Mouse (Mus musculus): ENCODE data around the gene Rere. TPM values are rescaled to one million over a fixed set of nuclear protein-coding genes. Genes with fewer than 3 reads are reported as not detected.

Gene Rere
- polyA plus RNA-seq, 1 experiment from 2014 or later = 8.3 TPM

DNA sequence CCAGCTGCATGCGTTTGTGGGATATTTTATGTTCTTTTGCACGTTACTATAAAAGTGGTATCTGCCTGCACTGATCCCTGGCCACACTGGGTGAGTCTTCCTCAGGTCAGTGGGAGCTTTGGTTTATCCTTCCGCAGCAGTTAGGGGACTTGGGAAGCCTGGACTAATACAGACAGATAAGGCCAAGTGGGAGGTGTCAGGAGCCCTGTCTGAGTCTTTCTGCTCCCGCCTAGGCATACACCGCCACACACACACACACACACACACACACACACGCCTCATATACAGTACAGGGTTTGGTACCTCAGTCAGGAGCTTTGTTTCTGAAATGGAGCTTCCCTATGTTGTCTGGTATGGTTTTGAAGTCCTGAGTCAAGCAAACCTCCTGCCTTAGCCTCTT, 310.6 kb downstream of the Rere start:
- 48% methylated on average over 6 of the region's 6 CpGs for WGBS
- Histone ChIP-seq H3K4me2 (replicated peaks; ENCODE audit: low read depth) (no peak overlapping the region), H3K9ac (ENCODE audit: low read length) (no peak overlapping the region), H3K4me3 (ENCODE audit: low read depth, low read length) (no peak overlapping the region), H3K4me1 (replicated peaks; ENCODE audit: control insufficient read depth, insufficient read depth) (0 out of 2 replicates have a peak, but pooled peaks cover 3% of the 10 kb centered on the region), H3K36me3 (ENCODE audit: control insufficient read depth, insufficient read depth, low read length) (no peaks in the 10 kb centered on the region), H3K27ac (replicated peaks) (peak overlapping the region; percentile 24; the same call in 1 of the 2 replicates), H3K9me3 (ENCODE audit: control insufficient read depth, low read length) (no peaks in the 10 kb centered on the region), H3K27me3 (ENCODE audit: control insufficient read depth, insufficient read depth, low read length) (no peaks in the 10 kb centered on the region)
- TF ChIP-seq EP300 (optimal IDR thresholded peaks at IDR 0.05) (no peak), CTCF (IDR thresholded peaks at IDR 0.05; ENCODE audit: low read depth) (no peak)
- DNase-seq (ENCODE audit: low spot score) = no peak
- ATAC-seq (ENCODE audit: low FRiP score, low TSS enrichment) = no peak

DNA sequence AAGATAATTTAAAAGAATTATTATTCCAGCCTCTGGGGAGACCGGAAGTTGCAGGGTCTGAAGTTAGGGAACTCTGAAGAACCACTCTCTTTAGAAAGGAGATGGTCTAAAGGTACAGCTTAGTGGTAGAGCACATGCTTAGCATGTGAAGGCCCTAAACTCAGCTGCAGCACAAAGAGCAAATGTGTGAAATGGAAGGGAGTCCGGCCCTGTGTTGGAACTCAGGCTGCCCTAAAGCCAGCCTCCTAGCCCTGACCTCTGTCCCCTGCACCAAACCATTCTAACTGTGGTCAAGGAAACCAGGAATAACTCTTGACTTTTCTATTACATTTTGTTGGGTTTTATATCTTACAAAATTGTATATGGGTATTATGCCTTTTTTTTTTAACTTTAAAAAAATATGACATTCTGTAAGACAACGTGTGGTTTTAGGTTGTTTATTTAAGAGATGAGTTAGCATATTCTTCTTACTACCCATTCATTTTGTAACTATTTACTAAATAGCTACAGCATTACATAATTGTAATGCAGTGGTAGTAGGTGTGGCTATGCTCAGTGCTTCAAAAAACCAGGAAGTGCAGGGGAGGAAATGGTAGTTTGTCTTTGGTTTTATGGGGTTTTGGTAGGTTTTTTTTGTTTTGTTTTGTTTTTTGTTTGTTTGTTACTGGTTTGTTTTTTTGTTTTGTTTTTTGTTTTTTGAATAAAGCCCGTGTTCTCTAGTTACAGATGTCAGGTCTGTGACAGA, 312.2 kb downstream of the Rere start:
- Histone ChIP-seq H3K9me3 (ENCODE audit: control insufficient read depth, low read length) (no peaks in the 10 kb centered on the region), H3K4me3 (ENCODE audit: low read depth, low read length) (no peak overlapping the region), H3K9ac (ENCODE audit: low read length) (no peak overlapping the region), H3K27ac (replicated peaks) (no peak overlapping the region), H3K4me2 (replicated peaks; ENCODE audit: low read depth) (no peak overlapping the region), H3K36me3 (ENCODE audit: control insufficient read depth, insufficient read depth, low read length) (no peaks in the 10 kb centered on the region), H3K27me3 (ENCODE audit: control insufficient read depth, insufficient read depth, low read length) (no peaks in the 10 kb centered on the region), H3K4me1 (replicated peaks; ENCODE audit: control insufficient read depth, insufficient read depth) (0 out of 2 replicates have a peak, but pooled peaks cover 2% of the 10 kb centered on the region)
- 59% methylated on average over 4 of the region's 4 CpGs for WGBS
- ATAC-seq (ENCODE audit: low FRiP score, low TSS enrichment) (no peak), DNase-seq (ENCODE audit: low spot score) (no peak)
- TF ChIP-seq EP300 (optimal IDR thresholded peaks at IDR 0.05) (no peak), CTCF (IDR thresholded peaks at IDR 0.05; ENCODE audit: low read depth) (no peak)

DNA sequence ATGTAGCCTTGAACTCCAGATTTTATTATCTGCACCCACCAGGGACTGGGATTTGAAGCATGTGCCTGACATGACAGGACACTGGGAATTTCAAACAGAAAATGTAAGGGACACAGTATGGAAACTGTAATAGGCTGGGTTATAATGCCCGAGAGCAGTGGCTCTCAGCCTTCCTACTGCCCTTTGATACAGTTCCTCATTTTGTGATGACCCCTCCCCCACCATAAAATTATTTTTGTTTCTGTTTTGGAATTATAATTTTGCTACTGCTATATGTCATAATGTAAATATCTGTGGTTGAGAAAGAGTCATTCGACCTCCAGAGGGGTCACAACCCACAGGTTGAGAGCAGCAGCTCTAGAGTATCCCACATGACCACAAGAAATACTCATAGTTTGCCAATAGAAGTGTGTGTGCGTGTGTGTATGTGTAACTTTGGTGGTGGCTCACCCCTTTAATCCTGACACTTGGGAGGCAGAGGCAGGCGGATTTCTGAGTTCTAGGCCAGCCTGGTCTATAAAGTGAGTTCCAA, 312.9 kb downstream of the Rere start:
- Histone ChIP-seq H3K4me2 (replicated peaks; ENCODE audit: low read depth) (no peak overlapping the region), H3K27me3 (ENCODE audit: control insufficient read depth, insufficient read depth, low read length) (no peaks in the 10 kb centered on the region), H3K4me3 (ENCODE audit: low read depth, low read length) (no peak overlapping the region), H3K9ac (ENCODE audit: low read length) (no peak overlapping the region), H3K36me3 (ENCODE audit: control insufficient read depth, insufficient read depth, low read length) (no peaks in the 10 kb centered on the region), H3K27ac (replicated peaks) (no peak overlapping the region), H3K9me3 (ENCODE audit: control insufficient read depth, low read length) (no peaks in the 10 kb centered on the region), H3K4me1 (replicated peaks; ENCODE audit: control insufficient read depth, insufficient read depth) (0 out of 2 replicates have a peak, but pooled peaks cover 2% of the 10 kb centered on the region)
- DNase-seq (ENCODE audit: low spot score) (no peak), ATAC-seq (ENCODE audit: low FRiP score, low TSS enrichment) (no peak; the same call in 1 of the 2 replicates)
- TF ChIP-seq EP300 (optimal IDR thresholded peaks at IDR 0.05) = no peak
- TF ChIP-seq CTCF (IDR thresholded peaks at IDR 0.05; ENCODE audit: low read depth) = no peak
- WGBS = 89% methylated on average over 4 of the region's 4 CpGs

DNA sequence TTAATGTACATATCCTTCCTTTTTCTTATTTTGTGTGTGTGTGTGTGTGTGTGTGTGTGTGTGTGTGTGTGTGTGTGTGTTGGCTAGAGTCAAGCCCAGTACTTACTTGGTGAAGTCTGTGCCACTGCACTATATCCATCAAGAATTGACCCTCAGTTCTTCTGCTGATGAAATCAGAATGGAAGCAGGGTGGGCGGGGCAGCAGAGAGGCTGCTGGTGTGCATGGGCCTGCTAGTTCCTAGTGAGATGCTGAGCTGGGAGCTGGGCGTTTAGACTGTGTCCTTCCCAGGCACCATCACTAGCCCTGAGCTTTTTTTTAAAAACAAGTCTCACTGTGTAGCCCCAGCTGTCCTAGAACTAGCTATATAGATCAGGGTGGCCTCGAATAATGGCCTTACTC, 313.6 kb downstream of the Rere start:
- Histone ChIP-seq H3K4me1 (replicated peaks; ENCODE audit: control insufficient read depth, insufficient read depth) (0 out of 2 replicates have a peak, but pooled peaks cover 2% of the 10 kb centered on the region), H3K4me2 (replicated peaks; ENCODE audit: low read depth) (no peak overlapping the region), H3K36me3 (ENCODE audit: control insufficient read depth, insufficient read depth, low read length) (no peaks in the 10 kb centered on the region), H3K27ac (replicated peaks) (no peak overlapping the region), H3K27me3 (ENCODE audit: control insufficient read depth, insufficient read depth, low read length) (no peaks in the 10 kb centered on the region), H3K9me3 (ENCODE audit: control insufficient read depth, low read length) (no peaks in the 10 kb centered on the region), H3K9ac (ENCODE audit: low read length) (no peak overlapping the region), H3K4me3 (ENCODE audit: low read depth, low read length) (no peak overlapping the region)
- no peak for DNase-seq (ENCODE audit: low spot score)
- ATAC-seq (ENCODE audit: low FRiP score, low TSS enrichment) = no peak
- WGBS = 58% methylated on average over 3 of the region's 3 CpGs
- TF ChIP-seq EP300 (optimal IDR thresholded peaks at IDR 0.05) (no peak), CTCF (IDR thresholded peaks at IDR 0.05; ENCODE audit: low read depth) (no peak)

GRCm38 (mm10) chr4:150595991-150596390, 314.5 kb downstream of the Rere start:
- DNase-seq (ENCODE audit: low spot score) = no peak
- Histone ChIP-seq H3K9ac (ENCODE audit: low read length) (no peak overlapping the region), H3K9me3 (ENCODE audit: control insufficient read depth, low read length) (no peaks in the 10 kb centered on the region), H3K4me1 (replicated peaks; ENCODE audit: control insufficient read depth, insufficient read depth) (0 out of 2 replicates have a peak, but pooled peaks cover 2% of the 10 kb centered on the region), H3K27ac (replicated peaks) (no peak overlapping the region), H3K4me3 (ENCODE audit: low read depth, low read length) (no peak overlapping the region), H3K4me2 (replicated peaks; ENCODE audit: low read depth) (no peak overlapping the region), H3K36me3 (ENCODE audit: control insufficient read depth, insufficient read depth, low read length) (no peaks in the 10 kb centered on the region), H3K27me3 (ENCODE audit: control insufficient read depth, insufficient read depth, low read length) (no peaks in the 10 kb centered on the region)
- 62% methylated on average over 5 of the region's 5 CpGs for WGBS
- no peak for ATAC-seq (ENCODE audit: low FRiP score, low TSS enrichment)
- no peak for TF ChIP-seq CTCF (IDR thresholded peaks at IDR 0.05; ENCODE audit: low read depth)
- no peak for TF ChIP-seq EP300 (optimal IDR thresholded peaks at IDR 0.05)

DNA sequence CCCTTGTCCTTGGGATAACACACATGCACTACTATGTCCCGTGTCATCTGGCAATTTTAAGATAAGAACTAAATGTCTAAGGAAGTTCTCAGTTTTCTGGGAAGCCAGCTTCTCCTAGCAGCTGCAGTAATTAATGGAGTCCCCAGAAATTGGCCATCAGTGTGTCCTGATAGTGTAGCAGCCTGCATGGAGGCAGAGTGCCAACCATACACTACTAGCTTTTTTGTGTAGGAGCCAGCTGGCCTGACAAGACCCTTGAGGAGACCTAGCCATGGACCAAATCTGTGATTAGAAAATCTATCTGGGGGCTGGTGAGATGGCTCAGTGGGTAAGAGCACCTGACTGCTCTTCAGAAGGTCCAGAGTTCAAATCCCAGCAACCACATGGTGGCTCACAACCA, 317.2 kb downstream of the Rere start:
- Histone ChIP-seq H3K4me1 (replicated peaks; ENCODE audit: control insufficient read depth, insufficient read depth) (0 out of 2 replicates have a peak, but pooled peaks cover 2% of the 10 kb centered on the region), H3K27ac (replicated peaks) (no peak overlapping the region), H3K27me3 (ENCODE audit: control insufficient read depth, insufficient read depth, low read length) (no peaks in the 10 kb centered on the region), H3K4me2 (replicated peaks; ENCODE audit: low read depth) (no peak overlapping the region), H3K9ac (ENCODE audit: low read length) (no peak overlapping the region), H3K9me3 (ENCODE audit: control insufficient read depth, low read length) (no peaks in the 10 kb centered on the region), H3K36me3 (ENCODE audit: control insufficient read depth, insufficient read depth, low read length) (no peaks in the 10 kb centered on the region), H3K4me3 (ENCODE audit: low read depth, low read length) (no peak overlapping the region)
- no peak for DNase-seq (ENCODE audit: low spot score)
- ATAC-seq (ENCODE audit: low FRiP score, low TSS enrichment) = no peak
- TF ChIP-seq EP300 (optimal IDR thresholded peaks at IDR 0.05) (no peak), CTCF (IDR thresholded peaks at IDR 0.05; ENCODE audit: low read depth) (no peak)
- WGBS = 39% methylated on average over 1 of the region's 1 CpGs
